Mouse (Mus musculus) lung, embryonic 14.5 days (tissue): ENCODE measurements around the gene Neu2. TPM values are rescaled to one million over a fixed set of nuclear protein-coding genes. Genes with fewer than 3 reads are reported as not detected.
"Not testable (repeated sequence)": the region's sequence is repeated elsewhere in the genome, so short reads cannot be mapped to it uniquely, and the experiment has no call there.

Experiments
- ATAC-seq: fragments of 200-750 bp; cut with Nextera tagmentation; 2 replicates; pipeline ENCODE4 v1.8.0; 2017; ENCODE audit warnings: mild to moderate bottlenecking, moderate TSS enrichment, moderate library complexity; ENCODE audit not compliant: insufficient read depth
- DNase-seq: peaks from one replicate; pipeline ENCODE4 v3.0.0-alpha.2; 2015
- H3K27ac ChIP-seq: fragments of 300-500 bp; sonication (generic); 2 replicates; pipeline ENCODE4 v1.5.1; 2014; ENCODE audit warnings: low read depth, mild to moderate bottlenecking, moderate library complexity
- H3K27me3 ChIP-seq: fragments of 300-500 bp; sonication (generic); 2 replicates; pipeline ENCODE4 v1.6.1; 2014; ENCODE audit warnings: low read length, control low read depth; ENCODE audit not compliant: insufficient read depth
- H3K36me3 ChIP-seq: fragments of 300-500 bp; sonication (generic); 2 replicates; pipeline ENCODE4 v1.6.1; 2014; ENCODE audit warnings: control low read depth; ENCODE audit not compliant: insufficient read depth
- H3K4me1 ChIP-seq: fragments of 300-500 bp; sonication (generic); 2 replicates; pipeline ENCODE4 v1.6.1; 2014; ENCODE audit warnings: antibody characterized with exemption, control low read depth; ENCODE audit not compliant: insufficient read depth
- H3K4me2 ChIP-seq: fragments of 300-500 bp; sonication (generic); 2 replicates; pipeline ENCODE4 v1.6.1; 2014; ENCODE audit warnings: mild to moderate bottlenecking
- H3K4me3 ChIP-seq: fragments of 300-500 bp; sonication (generic); 2 replicates; pipeline ENCODE4 v1.5.1; 2014; ENCODE audit warnings: low read depth, low read length
- H3K9ac ChIP-seq: fragments of 300-500 bp; sonication (generic); 2 replicates; pipeline ENCODE4 v1.6.1; 2014
- H3K9me3 ChIP-seq: fragments of 300-500 bp; sonication (generic); 2 replicates; pipeline ENCODE4 v1.6.1; 2016; ENCODE audit warnings: low read depth, low read length, control low read depth
- CTCF ChIP-seq: IDR thresholded peaks from 2 replicates; pipeline ENCODE4 v1.5.1; 2016; ENCODE audit warnings: antibody characterized with exemption, low read depth
- WGBS: fragments of 180-500 bp; shearing (Covaris S2); extraction: QIAGEN DNeasy Blood & Tissue Kit; methylation state at CpG from one replicate; pipeline ENCODE4 v1.1.7; 2014; 5-methylcytosine and 5-hydroxymethylcytosine counted together
- polyA plus RNA-seq: library from polyadenylated mRNA; unstranded; fragments of >200 nt; fragmentation: Nextera tagmentation; extraction: Ambion mirVana; gene quantifications from 2 replicates; pipeline ENCODE4 v1.2.1, GENCODE M21; 2014

Gene Neu2
- 0.91 and 1.7 TPM in 2 replicates for polyA plus RNA-seq

GRCm38 (mm10) chr1:87509561-87510165 lies at the start of gene Neu2:
Gene Neu2 (plus strand): TSS chr1:87509889.
- TF ChIP-seq CTCF, result no peak
- Histone ChIP-seq H3K9ac (peak within 1 kb of the TSS; percentile 50), H3K4me3 (peak within 1 kb of the TSS; percentile 66), H3K4me2 (peak within 1 kb of the TSS; percentile 99), H3K4me1 (peaks cover 5% of the 10 kb centered on the region; the same call in 1 of the 2 replicates), H3K9me3 (no peaks in the 10 kb centered on the region), H3K27me3 (peaks cover 36% of the 10 kb centered on the region), H3K27ac (no peak within 1 kb of the TSS), H3K36me3 (no peaks in the 10 kb centered on the region)
- 2% methylated on average over 56 of the region's 56 CpGs for WGBS
- ATAC-seq, result peak; percentile 39
- peak; percentile 30 for DNase-seq

DNA sequence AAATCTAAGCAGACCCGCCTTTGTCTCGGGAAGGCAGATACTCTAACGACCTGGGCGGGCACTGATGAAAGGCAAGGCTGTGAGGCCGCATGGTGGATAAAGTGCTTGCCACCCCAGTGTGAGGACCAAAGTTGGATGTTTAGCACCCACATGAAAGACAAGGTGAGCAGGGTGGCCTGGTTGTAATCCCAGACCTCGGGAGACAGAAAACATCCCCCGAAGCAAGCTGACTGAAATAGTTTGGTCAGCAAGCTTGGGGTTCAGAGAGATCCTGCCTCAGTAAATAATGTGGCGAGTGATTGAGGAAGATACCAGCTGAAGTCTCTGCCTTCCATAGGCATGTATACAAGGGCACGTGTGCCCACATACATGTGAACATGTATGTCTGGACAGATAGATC lies 42.2 kb upstream of the Neu2 start:
- Histone ChIP-seq H3K9me3 (no peaks in the 10 kb centered on the region), H3K9ac (no peak overlapping the region), H3K27ac (no peak overlapping the region), H3K4me2 (no peak overlapping the region), H3K4me3 (no peak overlapping the region), H3K4me1 (no peaks in the 10 kb centered on the region), H3K27me3 (no peaks in the 10 kb centered on the region), H3K36me3 (no peaks in the 10 kb centered on the region)
- no peak for DNase-seq
- WGBS, result 72% methylated on average over 9 of the region's 9 CpGs
- no peak for TF ChIP-seq CTCF
- no peak for ATAC-seq

GRCm38 (mm10) chr1:87468321-87468720 lies 41.4 kb upstream of the Neu2 start:
- Histone ChIP-seq H3K36me3 (no peaks in the 10 kb centered on the region), H3K4me1 (no peaks in the 10 kb centered on the region), H3K9me3 (no peaks in the 10 kb centered on the region), H3K9ac (no peak overlapping the region), H3K27ac (no peak overlapping the region), H3K4me3 (no peak overlapping the region), H3K27me3 (no peaks in the 10 kb centered on the region), H3K4me2 (no peak overlapping the region)
- ATAC-seq (no peak), DNase-seq (peak; percentile 47)
- WGBS, result 67% methylated on average over 6 of the region's 6 CpGs
- TF ChIP-seq CTCF, result 0 out of 2 replicates have a peak, but pooled peaks have one; percentile 33

- DNase-seq, H3K9me3 ChIP-seq, H3K4me3 ChIP-seq, H3K27ac ChIP-seq, H3K36me3 ChIP-seq, ATAC-seq, H3K9ac ChIP-seq, H3K4me2 ChIP-seq, H3K4me1 ChIP-seq: not testable (repeated sequence)
- WGBS, result 44% methylated on average over 9 of the region's 10 CpGs
- H3K27me3 ChIP-seq, result peaks cover 11% of the 10 kb centered on the region
Observed at GRCm38 (mm10) chr1:87469971-87470370, 39.7 kb upstream of the Neu2 start, which contains the start of gene Snorc. Gene Snorc (plus strand): TSS chr1:87470271.

- no peak overlapping the region for H3K4me2 ChIP-seq
- H3K36me3 ChIP-seq, result no peaks in the 10 kb centered on the region
- H3K4me3 ChIP-seq, result no peak overlapping the region
- no peaks in the 10 kb centered on the region for H3K4me1 ChIP-seq
- no peak for DNase-seq
- no peak for ATAC-seq
- TF ChIP-seq CTCF, result no peak
- no peak overlapping the region for H3K27ac ChIP-seq
- peaks cover 26% of the 10 kb centered on the region for H3K27me3 ChIP-seq
- H3K9ac ChIP-seq, result no peak overlapping the region
- H3K9me3 ChIP-seq, result no peaks in the 10 kb centered on the region
- 69% methylated on average over 7 of the region's 7 CpGs for WGBS
Observed at GRCm38 (mm10) chr1:87471914-87472313, 37.8 kb upstream of the Neu2 start.

DNA sequence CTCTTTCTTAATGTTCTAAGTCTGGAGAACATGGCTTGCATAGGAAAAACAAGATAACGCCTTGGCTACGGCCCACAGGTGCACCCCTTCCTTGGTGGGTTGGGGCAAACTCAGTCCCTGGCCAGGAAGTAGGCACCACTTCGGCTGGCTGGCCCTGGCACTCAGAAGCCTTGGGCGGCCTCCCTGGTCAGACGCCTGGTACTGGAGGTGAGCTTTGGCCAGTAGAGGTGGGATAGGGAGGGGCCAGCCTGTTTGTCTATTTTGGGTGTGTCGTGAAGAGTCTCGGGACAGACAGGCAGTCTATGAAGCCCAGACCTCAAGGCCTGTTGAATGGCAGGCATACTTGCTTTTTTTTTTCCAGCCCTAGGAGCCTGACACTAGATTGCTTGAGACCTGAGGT lies 37.1 kb upstream of the Neu2 start:
- 78% methylated on average over 7 of the region's 7 CpGs for WGBS
- H3K27me3 ChIP-seq, result peaks cover 26% of the 10 kb centered on the region
- H3K9me3 ChIP-seq, result no peaks in the 10 kb centered on the region

DNA sequence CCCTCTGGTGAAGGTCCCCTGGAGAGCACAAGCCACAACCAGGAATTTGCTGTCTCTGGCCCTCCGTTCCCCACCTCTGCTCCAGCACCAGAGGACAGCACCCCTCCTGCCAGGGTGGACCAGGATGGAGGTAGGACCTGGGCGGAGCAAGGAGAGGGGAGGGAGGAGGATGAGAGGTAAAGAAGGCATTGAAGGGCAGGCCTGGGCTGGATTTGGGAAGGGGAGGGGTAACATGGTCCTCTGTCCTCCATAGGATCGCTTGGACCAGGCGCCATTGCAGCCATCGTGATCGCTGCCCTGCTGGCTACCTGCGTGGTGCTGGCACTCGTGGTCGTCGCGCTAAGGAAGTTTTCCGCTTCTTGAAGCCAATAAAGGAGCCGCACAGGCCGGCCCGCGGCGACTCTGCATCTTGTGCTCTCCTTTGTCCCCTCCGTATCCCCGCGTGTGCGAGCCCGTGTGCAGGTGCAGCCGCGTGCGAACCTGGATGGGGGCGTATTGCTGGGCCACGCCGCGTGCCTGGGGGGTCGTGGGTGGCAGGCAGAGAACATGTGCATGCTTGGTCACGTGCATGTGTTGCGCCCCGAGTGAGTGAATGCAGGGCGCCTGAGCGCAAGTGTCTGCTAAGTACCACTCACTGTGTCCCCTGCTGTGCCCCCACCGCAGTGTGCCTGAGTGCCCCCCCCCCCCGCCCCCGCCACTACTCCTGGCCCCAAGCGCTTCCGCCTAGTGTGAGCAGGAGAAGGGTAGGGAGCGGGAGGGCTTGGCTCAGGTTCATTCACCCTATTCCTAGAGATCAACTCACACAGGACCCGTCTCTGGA lies 34.4 kb upstream of the Neu2 start:
- peaks cover 26% of the 10 kb centered on the region for H3K27me3 ChIP-seq
- no peak for ATAC-seq
- no peaks in the 10 kb centered on the region for H3K4me1 ChIP-seq
- no peak for DNase-seq
- no peaks in the 10 kb centered on the region for H3K9me3 ChIP-seq
- peak overlapping the region; percentile 60 for H3K4me2 ChIP-seq
- TF ChIP-seq CTCF, result no peak
- no peak overlapping the region for H3K27ac ChIP-seq
- H3K36me3 ChIP-seq, result no peaks in the 10 kb centered on the region
- WGBS, result 3% methylated on average over 42 of the region's 42 CpGs
- H3K9ac ChIP-seq, result no peak overlapping the region
- peak overlapping the region; percentile 16; the same call in 1 of the 2 replicates for H3K4me3 ChIP-seq

More for the DNA sequence above, 37.1 kb upstream of the Neu2 start:
- no peak for ATAC-seq
- TF ChIP-seq CTCF, result no peak
- Histone ChIP-seq H3K4me1 (no peaks in the 10 kb centered on the region), H3K4me3 (no peak overlapping the region), H3K4me2 (no peak overlapping the region), H3K9ac (no peak overlapping the region), H3K36me3 (no peaks in the 10 kb centered on the region), H3K27ac (no peak overlapping the region)
- no peak for DNase-seq
